Mouse (Mus musculus): Measurements from ENCODE around the gene Arv1.

- no peak for TF ChIP-seq CTCF (IDR thresholded peaks at IDR 0.05; ENCODE audit: low read depth)
- TF ChIP-seq EP300 (IDR thresholded peaks at IDR 0.05; ENCODE audit: low read depth) = no peak
These were observed 16.1 kb upstream of the Arv1 start for GRCm38 (mm10) chr8:124705823-124706222.
